Mouse (Mus musculus): ENCODE measurements around the gene Prkce. TPM values are rescaled to one million over a fixed set of nuclear protein-coding genes. Genes with fewer than 3 reads are reported as not detected.

Gene Prkce
- total RNA-seq, 2 experiments from 2014 or later: 22.8 to 31.8 TPM

DNA sequence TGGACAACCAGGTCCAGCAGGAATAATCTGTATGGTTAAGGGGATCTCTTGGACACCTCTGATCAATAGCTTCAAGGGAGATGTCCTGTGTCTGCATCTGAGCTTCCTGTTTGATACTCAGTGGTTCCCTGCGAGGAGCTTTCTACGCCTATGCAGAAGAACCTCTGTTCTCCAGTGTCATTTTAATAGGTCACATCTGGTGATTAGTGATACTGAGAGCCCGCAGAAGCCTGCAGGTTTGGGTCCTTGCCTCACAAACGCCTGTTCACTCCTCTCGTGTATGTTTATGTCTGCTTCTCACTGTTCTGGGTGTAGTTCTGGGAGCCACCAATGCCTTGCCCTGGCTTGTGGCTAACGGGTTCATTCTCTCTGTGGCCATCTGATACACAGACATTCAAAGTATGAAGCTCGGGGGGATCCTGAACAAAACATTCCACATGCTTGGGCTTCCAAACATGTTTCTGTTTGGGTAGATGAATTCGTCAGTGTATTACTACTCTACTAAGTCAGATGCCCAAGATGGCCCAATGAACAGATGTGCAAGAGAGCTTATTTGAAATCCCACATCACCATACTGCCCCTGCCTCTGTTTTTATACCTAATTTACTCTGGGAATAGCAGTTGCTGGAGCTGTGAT is 202.6 kb downstream of the Prkce start:
- no peak for DNase-seq

GRCm38 (mm10) chr17:86371101-86371561 is 203.5 kb downstream of the Prkce start:
- peak; percentile 70 for DNase-seq

- no peak for DNase-seq
Observed at GRCm38 (mm10) chr17:86376389-86376788, 208.8 kb downstream of the Prkce start.

DNA sequence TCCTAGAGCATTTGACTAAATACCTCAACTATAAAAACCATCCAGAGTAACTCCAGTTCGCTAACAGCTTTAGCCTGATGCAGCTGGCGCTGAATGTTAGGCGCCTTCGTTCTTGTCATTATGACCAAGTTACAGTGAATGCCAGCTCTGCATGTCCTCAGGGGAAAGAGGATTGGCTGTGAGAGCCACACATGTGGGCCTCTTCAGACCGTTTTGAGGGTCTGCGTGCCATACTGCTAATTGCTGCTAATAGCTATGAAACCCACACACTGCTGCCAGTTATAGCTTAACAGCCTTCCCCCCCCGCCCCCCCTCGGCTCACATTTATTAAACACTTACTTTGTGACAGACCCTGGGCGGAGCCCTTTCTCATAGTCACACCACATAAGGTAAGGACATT is 210.3 kb downstream of the Prkce start:
- DNase-seq: no peak

GRCm38 (mm10) chr17:86378611-86379010 is 211.0 kb downstream of the Prkce start:
- DNase-seq: no peak

DNA sequence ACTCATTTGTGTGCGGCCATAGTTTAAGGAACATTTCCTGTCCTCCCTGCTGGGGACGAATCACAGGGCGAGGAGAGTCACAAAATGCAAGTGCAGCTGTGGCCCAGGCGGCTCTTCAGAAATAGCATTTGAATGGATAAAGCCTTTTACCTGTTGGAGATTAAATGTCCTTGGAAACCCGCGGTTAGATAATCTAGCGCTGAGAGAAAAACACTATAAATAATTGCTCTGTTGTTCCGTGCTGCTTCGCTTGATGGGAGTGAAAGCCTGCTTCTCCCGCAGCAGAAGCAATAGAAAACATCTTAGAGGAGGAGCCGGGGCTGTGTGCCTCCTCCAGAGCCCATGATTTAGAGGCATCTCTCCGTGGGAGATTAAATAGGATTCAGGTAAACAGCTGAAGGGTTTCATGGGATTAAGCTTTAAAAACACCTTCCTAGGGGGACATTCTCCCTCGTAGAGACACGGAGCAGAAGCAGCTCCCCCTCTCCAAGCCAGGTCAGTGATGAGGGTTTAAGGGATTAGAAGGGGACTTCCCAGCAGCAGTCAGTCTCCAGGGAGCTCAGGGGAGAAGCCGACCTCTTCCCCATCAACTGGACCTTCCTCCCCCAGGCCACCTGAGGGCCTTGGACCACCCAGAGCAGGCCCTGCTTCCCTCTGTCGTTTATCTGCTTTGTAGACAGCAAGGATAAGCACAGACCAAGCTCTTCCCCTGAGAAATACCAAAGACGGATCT is 212.0 kb downstream of the Prkce start:
- no peak for DNase-seq

GRCm38 (mm10) chr17:86381464-86381863 is 213.9 kb downstream of the Prkce start:
- no peak for DNase-seq

- no peak for DNase-seq
Observed at GRCm38 (mm10) chr17:86382885-86383284, 215.3 kb downstream of the Prkce start.

DNA sequence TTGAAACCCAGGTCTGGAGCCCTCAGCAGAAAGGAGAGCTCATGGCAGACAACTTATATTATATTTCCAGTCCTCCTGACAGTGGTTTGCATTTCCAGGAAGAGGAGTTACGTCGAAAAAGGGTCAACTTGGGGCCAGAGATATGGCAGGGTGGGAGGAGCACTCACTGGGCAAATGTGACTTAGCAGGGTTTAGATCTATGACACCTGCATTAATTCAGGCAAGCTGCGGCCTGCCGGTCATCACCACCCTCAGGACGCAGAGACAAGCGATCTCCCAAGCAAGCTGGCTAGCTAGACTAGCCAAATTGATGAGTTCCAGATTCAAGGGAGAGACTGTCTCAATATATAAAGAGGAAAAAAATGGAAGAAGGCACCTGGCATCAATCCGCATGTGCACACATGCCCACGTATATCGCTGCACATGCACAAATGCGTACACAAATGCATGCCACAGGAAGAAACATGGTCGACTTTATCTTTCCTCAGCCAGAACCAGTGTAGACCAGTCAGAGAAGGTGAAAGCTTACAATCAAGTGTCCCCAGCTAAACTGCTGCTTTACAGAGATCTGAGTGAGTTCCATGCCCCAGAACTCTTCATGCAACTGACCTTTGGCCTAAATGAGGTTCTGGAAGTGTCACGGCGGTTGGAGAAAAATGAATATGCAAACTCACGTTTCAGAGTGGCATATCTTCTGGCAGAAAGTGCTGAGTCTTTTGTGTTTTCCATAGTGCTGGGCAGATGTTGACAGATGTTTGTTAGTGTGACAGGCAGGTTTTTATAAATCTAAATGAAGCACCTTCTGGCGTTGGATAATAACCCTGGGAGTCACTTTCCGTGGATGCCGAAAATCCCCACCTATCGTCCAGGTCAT is 216.4 kb downstream of the Prkce start:
- DNase-seq: no peak

DNA sequence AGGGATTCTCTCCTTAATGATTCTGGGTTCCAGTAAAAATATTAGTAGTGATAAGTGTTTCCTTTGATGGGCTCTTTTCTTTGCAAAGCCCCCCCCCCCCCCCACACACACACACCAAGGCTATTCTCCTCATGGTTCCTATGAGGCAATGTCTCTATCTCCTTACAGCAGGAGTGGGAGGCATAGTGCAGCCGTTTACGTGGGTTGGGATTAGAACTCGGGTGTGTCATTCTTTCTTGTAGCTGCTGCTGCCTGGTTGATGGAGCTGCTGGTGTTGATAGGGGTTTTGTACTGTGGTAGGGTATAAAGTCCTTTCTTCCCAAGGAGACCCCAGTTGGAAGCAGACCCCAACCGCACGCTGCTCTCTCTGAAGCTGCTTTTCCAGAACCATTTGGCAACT is 224.9 kb downstream of the Prkce start:
- DNase-seq: no peak

DNA sequence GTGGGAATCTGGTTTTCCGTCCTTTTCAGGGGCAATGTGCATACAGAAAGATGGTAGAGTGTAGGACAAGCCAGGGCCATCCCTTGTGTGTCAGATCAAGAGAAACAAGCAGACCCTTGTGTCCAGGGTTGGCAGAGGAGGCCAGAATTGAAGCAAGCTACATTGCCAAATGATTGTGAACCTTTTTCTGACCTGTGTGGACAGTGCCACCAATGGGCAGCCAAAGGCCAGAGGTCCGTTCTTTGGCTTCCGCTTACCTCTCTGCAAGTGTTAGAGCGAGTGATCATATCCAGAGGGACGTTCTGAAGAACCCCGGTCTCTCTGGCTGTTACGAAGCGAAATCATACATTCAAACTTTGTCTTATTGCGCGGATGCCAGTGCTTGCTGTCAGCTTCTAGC is 225.6 kb downstream of the Prkce start:
- no peak for DNase-seq

DNA sequence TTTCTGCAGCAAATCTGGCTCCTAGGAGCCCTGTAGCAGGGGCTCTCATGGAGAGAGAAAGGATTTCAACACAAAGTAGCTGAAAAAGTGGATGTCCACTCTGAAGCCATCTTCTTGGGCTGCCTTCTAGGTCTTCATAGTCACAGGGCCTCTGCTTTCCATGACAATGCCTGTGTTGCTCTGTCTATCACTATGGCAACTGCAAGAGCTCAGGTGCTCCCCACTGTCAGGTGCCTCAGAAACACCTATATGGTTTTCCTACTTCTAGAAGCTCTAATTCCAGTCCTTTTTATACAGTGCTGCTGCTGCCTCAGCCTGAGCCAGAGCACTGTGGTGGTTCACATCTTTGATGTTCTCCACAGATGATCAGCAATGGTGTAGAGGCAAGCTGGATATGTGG is 229.5 kb downstream of the Prkce start:
- DNase-seq: no peak

GRCm38 (mm10) chr17:86397647-86398046 is 230.1 kb downstream of the Prkce start:
- no peak for DNase-seq

- DNase-seq: no peak
Observed at GRCm38 (mm10) chr17:86398226-86398625, 230.6 kb downstream of the Prkce start.

- DNase-seq: peak; percentile 22
Observed at GRCm38 (mm10) chr17:86400032-86400431, 232.4 kb downstream of the Prkce start.

DNA sequence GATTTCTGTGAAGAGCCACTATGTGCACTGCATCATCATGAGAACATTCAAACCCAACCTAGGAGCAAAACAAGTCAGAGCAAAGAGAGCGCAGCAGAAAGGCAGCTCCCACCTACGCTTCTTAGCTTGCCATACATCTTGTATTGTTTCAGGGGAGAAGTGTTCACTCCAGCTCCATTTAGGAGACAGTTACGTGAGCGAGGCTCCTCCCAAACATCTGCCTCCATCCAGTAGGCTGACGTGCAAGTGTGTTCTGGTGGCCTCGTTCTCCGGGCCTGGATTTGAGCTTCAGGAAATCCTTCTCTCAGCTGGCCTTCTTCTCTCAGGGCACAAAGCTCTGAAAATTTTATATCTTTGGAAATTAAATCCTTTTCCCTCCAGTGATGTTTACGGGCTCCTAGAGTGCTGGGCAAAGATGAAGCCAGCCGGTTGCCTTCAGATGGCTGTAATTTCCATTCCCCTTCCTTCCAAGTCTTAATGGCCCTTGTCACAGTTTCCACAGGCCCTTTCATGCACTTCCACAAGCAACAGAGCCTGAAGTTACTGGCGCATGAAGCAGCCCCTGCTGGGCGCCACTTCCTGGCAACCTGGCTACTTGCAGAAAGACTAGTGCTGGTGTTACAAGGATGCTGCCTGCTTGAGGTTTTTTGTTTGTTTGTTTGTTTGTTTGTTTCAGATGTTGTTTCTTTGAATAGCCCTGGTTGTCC is 237.4 kb downstream of the Prkce start:
- DNase-seq: no peak

DNA sequence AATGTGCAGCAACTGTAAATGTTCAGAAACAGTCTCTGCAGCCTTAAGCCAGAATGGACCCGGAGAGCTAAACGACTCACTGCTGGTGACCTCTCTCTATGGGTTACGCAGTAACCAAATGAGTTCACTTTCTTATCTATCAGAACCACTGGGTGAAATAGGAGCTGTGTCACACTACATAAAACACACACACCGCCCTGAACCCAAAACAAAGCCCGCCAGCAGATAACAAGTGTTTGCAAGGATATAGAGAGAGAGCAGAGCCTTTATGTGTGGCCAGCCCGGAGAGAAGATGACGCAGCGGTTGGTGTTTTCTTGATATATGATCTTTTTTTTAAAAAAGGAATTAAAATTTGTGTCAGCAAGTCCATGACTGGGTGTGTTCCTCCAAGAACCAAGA is 238.1 kb downstream of the Prkce start:
- no peak for DNase-seq

- no peak for DNase-seq
Observed at GRCm38 (mm10) chr17:86407921-86408613, 240.5 kb downstream of the Prkce start.

DNA sequence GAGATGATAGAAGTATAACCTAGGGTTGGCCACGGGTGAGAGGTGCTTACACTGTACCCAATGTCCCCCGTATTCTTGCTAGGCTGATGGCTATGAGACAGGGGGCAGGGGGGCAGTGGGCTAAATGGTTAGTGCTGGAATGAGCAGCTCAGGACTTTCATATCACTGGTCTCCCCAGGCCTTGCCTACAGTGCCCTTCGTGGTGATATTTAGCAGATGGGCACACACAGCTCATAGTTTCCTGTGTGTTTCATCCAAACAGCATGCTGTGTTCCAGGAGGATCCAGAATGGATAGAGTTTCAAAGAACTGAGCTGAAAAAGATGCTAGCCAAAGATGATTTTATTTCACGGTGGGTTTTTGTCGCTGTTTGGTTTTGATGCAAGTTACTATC is 241.0 kb downstream of the Prkce start:
- no peak for DNase-seq

DNA sequence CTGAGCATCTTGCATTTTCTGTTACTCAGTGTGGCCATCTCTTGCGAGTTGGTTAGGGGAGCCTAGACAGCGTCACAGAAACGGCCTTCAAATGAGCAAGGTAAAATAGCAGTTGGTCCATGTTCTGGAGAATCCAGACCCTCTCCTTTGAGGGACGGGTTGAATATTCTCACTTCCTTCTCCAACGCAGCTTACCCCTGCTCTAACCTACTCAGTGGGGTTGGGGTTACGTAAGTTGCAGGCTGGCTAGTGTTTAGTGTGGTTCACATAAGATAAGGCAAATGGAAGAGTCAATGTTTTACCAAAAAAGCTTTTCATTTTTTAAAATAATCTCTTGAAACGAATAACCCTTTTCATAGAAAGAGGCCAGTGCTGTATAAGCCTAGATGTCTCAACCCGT is 241.9 kb downstream of the Prkce start:
- DNase-seq: no peak

- no peak for DNase-seq
Observed at GRCm38 (mm10) chr17:86410496-86410895, 242.9 kb downstream of the Prkce start.

GRCm38 (mm10) chr17:86412141-86412540 is 244.6 kb downstream of the Prkce start:
- peak; percentile 41 for DNase-seq

All from adrenal gland, postnatal 10 days (tissue).